Mouse (Mus musculus): ENCODE data around the gene Camk2d.

- TF ChIP-seq CTCF (IDR thresholded peaks at IDR 0.05; ENCODE audit: extremely low read depth, insufficient read depth, insufficient read length, insufficient replicate concordance): no peak
- TF ChIP-seq POLR2A (IDR thresholded peaks at IDR 0.05; ENCODE audit: low read depth, low read length): no peak
Measured at GRCm38 (mm10) chr3:126802988-126803387, 206.9 kb downstream of the Camk2d start.

All from spleen, adult 2 months (tissue).